Mouse (Mus musculus) layer of hippocampus, postnatal 36 days (tissue): Measurements from ENCODE around the gene Tmem132c. TPM values are rescaled to one million over a fixed set of nuclear protein-coding genes. Genes with fewer than 3 reads are reported as not detected.

Experiments used
- DNase-seq, 2 experiments: peaks; one replicate each; pipeline ENCODE4 v3.0.0; 2022
- total RNA-seq, 2 experiments: library from RNA; stranded (reverse); gene quantifications; 2 replicates each; pipeline ENCODE4 v1.2.3; 2021

Tmem132c gene
- total RNA-seq, 2 experiments from 2014 or later, result 3.7 to 3.8 TPM

- no peak for DNase-seq
Observed at GRCm38 (mm10) chr5:127423936-127424335, 182.3 kb downstream of the Tmem132c start.

DNA sequence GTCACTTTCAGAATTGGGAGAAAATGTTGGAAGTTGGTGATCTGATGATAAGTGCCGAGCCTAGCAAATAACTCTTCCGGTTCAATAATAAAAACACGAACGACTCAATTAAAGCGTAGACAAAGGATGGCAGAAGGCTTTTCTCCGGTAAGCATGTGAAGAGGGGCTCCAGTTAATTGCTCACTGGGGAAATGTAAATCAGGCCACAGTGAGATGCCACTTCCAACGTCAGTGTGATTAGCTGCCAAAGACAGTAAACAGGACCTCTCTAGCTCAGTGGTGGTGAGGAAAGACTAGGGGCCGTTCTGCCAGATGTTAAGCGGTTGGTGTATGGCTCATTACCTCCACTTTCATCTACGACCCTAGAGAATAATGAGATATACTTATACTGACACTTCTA is 187.5 kb downstream of the Tmem132c start:
- DNase-seq, result no peak

- DNase-seq, result no peak
Observed at GRCm38 (mm10) chr5:127431561-127431960, 190.0 kb downstream of the Tmem132c start.

DNA sequence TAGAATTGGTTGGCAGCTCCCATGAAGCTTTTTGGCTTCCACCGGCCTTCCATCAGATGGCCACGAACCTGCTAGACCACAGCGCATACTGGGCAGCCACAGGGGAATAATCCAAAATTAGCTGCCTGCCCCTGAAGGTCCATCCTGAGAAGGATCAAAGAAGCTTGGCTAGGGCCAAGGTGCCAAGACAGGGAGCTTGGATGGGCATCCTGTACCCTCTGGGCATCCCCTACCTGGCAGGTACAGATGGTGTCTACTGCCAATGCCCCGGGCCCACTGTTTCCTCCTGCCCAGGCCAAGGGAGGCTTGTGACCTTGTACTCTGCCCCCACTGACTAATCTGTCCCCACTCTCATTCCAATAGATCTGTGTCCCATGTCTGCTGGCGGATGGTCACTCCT is 195.2 kb downstream of the Tmem132c start:
- no peak for DNase-seq

GRCm38 (mm10) chr5:127438639-127439038 is 197.0 kb downstream of the Tmem132c start:
- DNase-seq, result no peak

DNA sequence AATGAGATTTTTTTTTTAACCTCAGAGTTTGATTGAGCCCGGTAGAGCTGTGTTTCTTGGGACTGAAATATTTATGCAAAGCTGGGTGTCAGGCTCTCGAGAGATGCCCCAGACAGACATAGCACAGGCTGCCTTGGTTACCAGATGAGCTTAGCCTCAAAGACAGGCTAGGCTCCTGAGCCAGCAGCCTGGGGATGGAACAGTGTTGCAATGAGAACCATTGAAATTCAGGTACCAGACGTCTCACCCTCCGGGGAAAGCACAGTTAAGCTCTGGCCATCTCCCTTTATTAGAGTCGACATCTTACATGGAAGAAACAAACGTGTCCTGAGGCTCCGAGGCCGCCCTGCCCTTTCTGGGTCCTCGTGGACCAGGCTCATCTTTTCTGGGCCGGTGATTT is 200.4 kb downstream of the Tmem132c start:
- no peak for DNase-seq

- no peak for DNase-seq
Observed at GRCm38 (mm10) chr5:127453580-127453979, 212.0 kb downstream of the Tmem132c start.

- DNase-seq, result no peak
Observed at GRCm38 (mm10) chr5:127454068-127454467, 212.5 kb downstream of the Tmem132c start.

DNA sequence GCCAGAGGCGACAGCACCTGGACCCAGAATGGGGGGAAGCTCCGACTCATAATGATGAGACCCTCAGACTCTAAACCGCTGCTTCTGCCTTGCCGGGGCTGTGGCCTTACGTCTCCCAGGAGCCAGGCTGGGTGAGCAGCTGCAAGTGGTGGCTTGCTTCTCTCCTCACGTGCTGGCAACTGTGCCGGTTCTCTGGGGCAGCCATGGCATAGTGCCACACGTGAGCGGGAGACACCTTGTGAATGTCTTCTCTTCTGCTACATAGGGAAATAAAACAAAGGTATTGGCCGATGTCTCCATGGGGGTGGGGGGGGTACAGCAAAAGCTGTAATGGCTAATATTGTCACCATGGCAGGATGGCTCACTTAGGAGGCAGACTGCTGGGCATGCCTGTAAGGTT is 214.5 kb downstream of the Tmem132c start:
- no peak for DNase-seq

DNA sequence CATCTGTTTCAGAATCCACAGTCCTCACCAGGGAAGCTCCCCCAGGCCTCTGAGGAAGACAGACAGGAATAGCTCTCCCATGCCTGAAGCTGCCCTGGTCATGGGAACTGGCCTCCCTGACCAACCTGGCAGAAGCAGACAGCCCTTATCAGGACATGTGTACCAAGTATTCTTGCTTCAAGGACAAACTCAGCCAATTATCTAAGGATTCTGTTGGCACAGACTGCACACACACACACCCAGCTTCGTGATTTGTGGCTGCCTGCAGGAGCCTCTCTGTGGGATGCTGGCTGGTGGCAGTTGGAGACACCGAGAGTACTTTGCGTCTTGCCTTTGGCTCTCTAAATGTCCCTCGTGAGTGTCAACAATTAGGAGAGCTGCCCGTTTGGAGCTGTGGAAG is 226.5 kb downstream of the Tmem132c start:
- no peak for DNase-seq

- DNase-seq, result no peak
Observed at GRCm38 (mm10) chr5:127470351-127470750, 228.7 kb downstream of the Tmem132c start.

DNA sequence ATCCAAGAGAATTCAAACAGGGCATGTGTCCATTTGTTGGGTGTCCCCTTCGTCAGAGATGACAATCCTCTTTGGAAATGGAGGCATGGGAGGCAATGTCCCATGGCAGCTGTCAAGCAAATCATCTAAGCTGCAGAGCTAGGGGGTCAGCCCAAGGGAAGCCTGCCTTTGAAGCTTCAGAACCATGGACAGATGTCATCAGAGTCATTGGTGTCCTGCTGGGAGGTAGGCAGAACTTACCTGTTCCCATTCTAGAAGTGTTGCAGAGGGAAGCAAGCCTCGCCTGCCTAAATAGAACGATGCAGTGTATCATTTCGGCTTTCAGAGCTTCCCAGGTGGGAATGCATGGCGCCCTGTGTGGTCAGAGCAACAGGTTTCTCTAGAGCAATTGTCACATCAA is 230.3 kb downstream of the Tmem132c start:
- no peak for DNase-seq

GRCm38 (mm10) chr5:127473706-127474105 is 232.1 kb downstream of the Tmem132c start:
- DNase-seq, result no peak

- DNase-seq, result no peak
Observed at GRCm38 (mm10) chr5:127474856-127475255, 233.2 kb downstream of the Tmem132c start.

DNA sequence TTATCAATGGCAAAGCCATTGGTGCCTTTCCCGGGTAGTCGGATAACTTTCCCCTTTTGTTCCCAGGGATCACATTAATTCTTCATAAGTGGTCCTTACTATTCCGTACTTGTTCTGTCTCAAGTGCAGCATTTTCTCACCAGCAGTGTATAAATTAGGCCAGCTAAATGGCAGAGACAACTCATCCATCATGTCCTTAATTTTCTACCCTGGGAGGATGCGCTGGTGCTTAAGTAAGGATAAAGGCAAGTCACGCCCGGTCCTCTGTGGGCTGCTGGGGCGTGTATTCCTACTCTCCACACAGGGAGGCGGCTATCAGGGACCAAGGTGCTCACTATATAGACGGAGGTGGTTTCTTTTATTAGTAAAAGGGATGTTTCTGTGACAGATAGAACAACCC is 236.2 kb downstream of the Tmem132c start:
- DNase-seq, result no peak

DNA sequence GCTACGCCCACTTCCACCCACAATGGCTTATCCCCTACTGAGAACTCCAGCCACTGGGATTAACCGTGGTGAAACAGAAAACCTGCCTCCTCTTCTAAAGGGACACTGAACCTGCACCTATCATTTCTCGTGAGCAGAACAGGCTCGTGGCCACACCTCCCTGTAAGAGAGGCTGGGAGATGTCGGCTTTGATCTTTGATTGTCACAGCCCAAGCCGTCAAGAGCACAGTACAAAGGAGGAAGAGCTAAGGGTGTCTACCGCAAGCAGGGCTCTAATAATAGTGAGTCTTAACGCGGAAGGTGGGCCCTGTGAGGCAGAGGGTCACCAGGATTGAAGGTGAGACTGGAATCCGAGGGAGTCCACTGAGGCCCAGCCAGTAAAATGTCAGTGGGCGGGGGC is 236.7 kb downstream of the Tmem132c start:
- DNase-seq, result no peak

DNA sequence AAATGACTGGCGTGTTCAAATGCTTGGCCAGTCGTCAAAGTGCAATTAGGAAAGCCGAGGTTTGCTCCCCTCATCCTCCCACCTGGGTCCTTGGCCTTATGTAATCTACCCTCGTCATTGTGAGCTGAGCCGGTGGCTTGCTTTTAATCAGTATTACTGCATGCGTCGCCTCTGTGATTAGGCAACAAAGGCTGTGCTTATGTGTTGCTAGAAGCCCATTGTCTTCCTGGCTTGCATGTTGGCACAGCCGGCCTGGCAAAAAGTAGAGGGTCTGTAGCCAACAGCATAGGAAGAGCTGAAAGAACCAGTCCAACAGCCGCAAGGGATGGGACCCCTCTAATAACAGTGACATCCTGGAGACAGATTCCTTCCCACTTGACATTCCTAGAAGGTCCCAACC is 239.3 kb downstream of the Tmem132c start:
- no peak for DNase-seq

DNA sequence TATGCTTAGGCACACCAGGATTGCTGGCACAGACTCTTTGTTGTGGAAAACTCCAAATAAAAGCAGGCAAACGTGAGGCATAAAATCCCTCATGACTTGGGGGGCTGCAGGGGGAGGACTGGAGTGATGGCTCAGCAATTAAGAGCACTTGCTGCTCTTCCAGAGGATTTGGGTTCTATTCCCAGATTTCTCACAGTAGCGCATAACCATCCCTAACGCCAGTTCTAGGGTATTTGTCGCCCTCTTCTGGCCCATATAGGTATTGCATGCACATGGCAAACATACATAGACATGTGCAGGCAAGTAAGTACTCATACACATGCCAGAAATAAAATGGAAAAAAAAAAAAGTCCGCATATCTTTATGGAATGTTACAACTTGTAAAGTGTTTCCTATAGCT is 239.8 kb downstream of the Tmem132c start:
- DNase-seq, result no peak

- no peak for DNase-seq
Observed at GRCm38 (mm10) chr5:127482342-127482741, 240.7 kb downstream of the Tmem132c start.

GRCm38 (mm10) chr5:127483955-127484659 is 242.5 kb downstream of the Tmem132c start:
- no peak for DNase-seq

GRCm38 (mm10) chr5:127484813-127485486 is 243.3 kb downstream of the Tmem132c start:
- no peak for DNase-seq

DNA sequence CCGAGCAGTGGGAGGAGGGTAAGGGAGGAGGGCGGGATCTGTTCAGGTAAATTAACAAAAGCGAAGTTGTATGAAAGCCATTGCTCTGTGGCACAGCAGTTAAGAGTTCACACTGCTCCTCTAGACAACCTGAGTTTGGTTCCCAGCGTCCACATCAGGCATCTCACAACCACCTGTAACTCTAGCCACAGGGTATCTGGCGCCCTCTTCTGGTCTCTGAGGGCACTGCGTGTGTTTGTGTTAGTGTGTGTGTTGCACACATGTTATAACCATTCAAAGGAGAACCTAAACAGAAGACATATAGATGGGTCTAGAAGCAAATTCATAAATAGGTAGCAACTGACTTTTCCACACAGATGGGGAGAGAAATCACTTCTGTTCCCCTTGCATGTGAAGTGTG is 245.6 kb downstream of the Tmem132c start:
- DNase-seq, result no peak

- DNase-seq, result no peak
Observed at GRCm38 (mm10) chr5:127488666-127489065, 247.1 kb downstream of the Tmem132c start.

GRCm38 (mm10) chr5:127491724-127492123 is 250.1 kb downstream of the Tmem132c start:
- no peak for DNase-seq
